Mouse (Mus musculus) megakaryocyte, adult 5-6 weeks (primary cell): Measurements from ENCODE around the gene Aar2. TPM values are rescaled to one million over a fixed set of nuclear protein-coding genes. Genes with fewer than 3 reads are reported as not detected.

Experiments used
- ATAC-seq: 2 replicates; pipeline ENCODE4 v1.8.0; 2016; ENCODE audit warnings: mild to moderate bottlenecking, inconsistent platforms; ENCODE audit not compliant: poor library complexity, severe bottlenecking
- total RNA-seq, 2 experiments: library from RNA; stranded (forward) in 1 of 2; stranded (reverse) in 1 of 2; fragments of 153-499, 151-499 nt in 1 of 2; fragments of 221-1000, 200-1000 nt in 1 of 2; gene quantifications; 2 replicates each; pipeline versions ENCODE4 v1.2.3 to v1.2.4; 2015 to 2017

Aar2 gene
- total RNA-seq, 2 experiments from 2014 or later: 6.4 to 10.2 TPM

- no peak for ATAC-seq
These were observed 19.1 kb downstream of the Aar2 start for GRCm38 (mm10) chr2:156566512-156566911.

- ATAC-seq: no peak
These were observed 21.3 kb downstream of the Aar2 start for GRCm38 (mm10) chr2:156568647-156569046.

- ATAC-seq: no peak
These were observed 21.9 kb downstream of the Aar2 start for GRCm38 (mm10) chr2:156569261-156569660.

- no peak for ATAC-seq
These were observed 24.1 kb downstream of the Aar2 start for GRCm38 (mm10) chr2:156571521-156571920.

GRCm38 (mm10) chr2:156576850-156577587 is 29.6 kb downstream of the Aar2 start:
- ATAC-seq: no peak

- ATAC-seq: no peak
These were observed 33.1 kb downstream of the Aar2 start for GRCm38 (mm10) chr2:156580507-156580906.

GRCm38 (mm10) chr2:156581244-156581643 is 33.9 kb downstream of the Aar2 start:
- no peak for ATAC-seq

GRCm38 (mm10) chr2:156582887-156583286 is 35.5 kb downstream of the Aar2 start:
- no peak for ATAC-seq

GRCm38 (mm10) chr2:156584154-156584796 is 36.9 kb downstream of the Aar2 start:
- ATAC-seq: no peak

GRCm38 (mm10) chr2:156584797-156585471 is 37.5 kb downstream of the Aar2 start:
- no peak for ATAC-seq

GRCm38 (mm10) chr2:156589481-156589880 is 42.1 kb downstream of the Aar2 start:
- no peak for ATAC-seq

GRCm38 (mm10) chr2:156594987-156595490 is 47.7 kb downstream of the Aar2 start:
- no peak for ATAC-seq

GRCm38 (mm10) chr2:156602581-156602980 is 55.2 kb downstream of the Aar2 start:
- ATAC-seq: no peak

- ATAC-seq: no peak
These were observed 56.3 kb downstream of the Aar2 start for GRCm38 (mm10) chr2:156603671-156604070.

- no peak for ATAC-seq
These were observed 57.8 kb downstream of the Aar2 start for GRCm38 (mm10) chr2:156605144-156605543.

- no peak for ATAC-seq
These were observed 58.6 kb downstream of the Aar2 start for GRCm38 (mm10) chr2:156605971-156606370.

- ATAC-seq: no peak
These were observed 65.7 kb downstream of the Aar2 start for GRCm38 (mm10) chr2:156613081-156613540.

GRCm38 (mm10) chr2:156613541-156614257 is 66.3 kb downstream of the Aar2 start, which contains the start of gene Dlgap4:
Dlgap4 (plus strand) TSS chr2:156613705.
- no peak for ATAC-seq

- no peak for ATAC-seq
These were observed 66.8 kb downstream of the Aar2 start for GRCm38 (mm10) chr2:156614258-156614556.

- ATAC-seq: no peak
These were observed 67.6 kb downstream of the Aar2 start for GRCm38 (mm10) chr2:156614661-156615654.
